Mouse (Mus musculus) thymus, adult 2 months (tissue): ENCODE data around the gene Zkscan14. TPM values are rescaled to one million over a fixed set of nuclear protein-coding genes. Genes with fewer than 3 reads are reported as not detected.

Experiments
- DNase-seq: peaks from one replicate; pipeline ENCODE4 v3.0.0; 2021
- H3K27ac ChIP-seq: fragments of 200-500 bp; 2 replicates; pipeline ENCODE4 v1.5.1; 2012; ENCODE audit warnings: low read length, control low read depth; ENCODE audit not compliant: control insufficient read depth, insufficient read depth
- H3K27me3 ChIP-seq: fragments of 200-500 bp; 2 replicates; pipeline ENCODE4 v1.6.1; 2012; ENCODE audit warnings: mild to moderate bottlenecking, low read length, moderate library complexity, mixed read lengths; ENCODE audit not compliant: control insufficient read depth, insufficient read depth
- H3K36me3 ChIP-seq: fragments of 200-500 bp; 2 replicates; pipeline ENCODE4 v1.6.1; 2012; ENCODE audit warnings: mild to moderate bottlenecking, low read length, moderate library complexity; ENCODE audit not compliant: control insufficient read depth, insufficient read depth
- H3K4me1 ChIP-seq: fragments of 200-500 bp; replicated peaks from 2 replicates; pipeline ENCODE4 v1.6.1; 2012; ENCODE audit warnings: low read length; ENCODE audit not compliant: control insufficient read depth, insufficient read depth
- H3K4me3 ChIP-seq: fragments of 200-500 bp; 2 replicates; pipeline ENCODE4 v1.5.1; 2012; ENCODE audit warnings: mild to moderate bottlenecking, low read length, control low read depth, moderate library complexity; ENCODE audit not compliant: control insufficient read depth, insufficient read depth
- CTCF ChIP-seq: fragments of 200-500 bp; IDR thresholded peaks from 2 replicates; pipeline ENCODE4 v1.5.1; 2012; ENCODE audit warnings: mild to moderate bottlenecking, control low read depth, low read length, moderate library complexity, borderline replicate concordance; ENCODE audit not compliant: control insufficient read depth, poor library complexity, insufficient read depth; ENCODE audit errors: extremely low read depth
- POLR2A ChIP-seq: fragments of 200-500 bp; IDR thresholded peaks from 2 replicates; pipeline ENCODE4 v1.6.1; 2012; ENCODE audit warnings: mild to moderate bottlenecking, low read length, control low read depth, moderate library complexity; ENCODE audit not compliant: control insufficient read depth, poor library complexity, insufficient read depth; ENCODE audit errors: extremely low read depth
- WGBS: fragments of 180-500 bp; shearing (Covaris S2); methylation state at CpG from one replicate; pipeline ENCODE4 v1.1.7; 2018; 5-methylcytosine and 5-hydroxymethylcytosine counted together
- polyA plus RNA-seq: library from polyadenylated mRNA; depleted of rRNA; stranded (reverse); fragments of >200 nt; gene quantifications from 2 replicates; pipeline ENCODE4 v1.2.3, GENCODE M21; 2012; rRNA removed

Zkscan14 gene
- polyA plus RNA-seq, 1 experiment = 7.6 TPM

- no peak for DNase-seq
- Histone ChIP-seq H3K4me1 (peaks cover 4% of the 10 kb centered on the region), H3K36me3 (peaks cover 17% of the 10 kb centered on the region), H3K27ac (no peak overlapping the region), H3K27me3 (no peaks in the 10 kb centered on the region), H3K4me3 (no peak overlapping the region)
- TF ChIP-seq POLR2A (no peak), CTCF (no peak)
- WGBS = 98% methylated on average over 14 of the region's 14 CpGs
Observed at GRCm38 (mm10) chr5:145161361-145161760, 40.3 kb downstream of the Zkscan14 start.

DNA sequence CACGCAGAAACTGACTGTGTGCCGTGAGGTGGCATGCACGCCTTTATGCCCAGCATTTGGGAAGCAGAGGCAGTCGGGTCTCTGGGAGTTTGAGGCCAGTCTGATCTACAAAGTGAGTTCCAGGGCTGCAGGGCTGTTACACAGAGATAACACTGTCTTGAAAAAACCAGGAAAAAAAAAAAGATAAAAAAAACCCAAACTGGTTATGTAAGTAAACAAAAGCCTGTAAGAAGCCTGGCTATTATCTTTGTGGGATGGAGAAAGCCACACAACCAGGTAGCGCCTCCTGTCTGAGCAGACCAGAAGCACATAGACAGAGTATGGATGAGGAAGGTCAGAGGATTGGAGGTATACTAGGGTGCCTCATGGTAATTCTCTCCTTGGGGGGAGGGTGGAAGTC is 49.0 kb downstream of the Zkscan14 start:
- DNase-seq = no peak
- WGBS = 98% methylated on average over 5 of the region's 5 CpGs
- no peak overlapping the region for H3K4me3 ChIP-seq
- no peaks in the 10 kb centered on the region for H3K27me3 ChIP-seq
- H3K36me3 ChIP-seq = peaks cover 50% of the 10 kb centered on the region
- no peak for TF ChIP-seq CTCF
- H3K4me1 ChIP-seq = no peaks in the 10 kb centered on the region
- no peak overlapping the region for H3K27ac ChIP-seq

GRCm38 (mm10) chr5:145149294-145149693 is 52.4 kb downstream of the Zkscan14 start:
- Histone ChIP-seq H3K4me3 (no peak overlapping the region), H3K27ac (no peak overlapping the region), H3K4me1 (no peaks in the 10 kb centered on the region), H3K36me3 (peaks cover 66% of the 10 kb centered on the region), H3K27me3 (no peaks in the 10 kb centered on the region)
- TF ChIP-seq CTCF = no peak
- TF ChIP-seq POLR2A = no peak
- 95% methylated on average over 6 of the region's 6 CpGs for WGBS
- DNase-seq = no peak

DNA sequence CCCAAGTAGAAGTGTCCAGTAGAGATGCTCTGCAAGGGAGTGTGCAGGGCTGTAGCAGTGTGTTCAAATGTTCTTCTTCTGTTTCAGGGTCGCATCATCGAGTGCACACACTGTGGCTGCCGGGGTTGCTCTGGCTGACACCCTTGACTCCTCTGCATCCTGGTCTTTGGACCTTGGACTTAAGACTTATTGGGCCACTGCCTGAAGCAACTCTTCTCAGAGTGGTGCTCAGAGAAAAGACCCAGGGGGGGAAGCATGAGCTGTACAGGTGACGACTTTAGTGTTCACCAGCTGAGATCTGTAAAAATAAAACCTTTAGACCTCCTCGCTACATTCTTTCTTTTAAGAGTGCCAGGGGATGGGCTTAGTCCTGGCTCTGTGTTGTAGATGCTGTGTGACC is 53.9 kb downstream of the Zkscan14 start:
- Histone ChIP-seq H3K27me3 (no peaks in the 10 kb centered on the region), H3K36me3 (peaks cover 77% of the 10 kb centered on the region), H3K27ac (no peak overlapping the region), H3K4me1 (no peaks in the 10 kb centered on the region), H3K4me3 (no peak overlapping the region)
- no peak for DNase-seq
- WGBS = 98% methylated on average over 5 of the region's 5 CpGs
- TF ChIP-seq CTCF (no peak), POLR2A (no peak)

Other genes with a start within 250 kb of the Zkscan14 start
- gene Smurf1, start 236.0 kb downstream of the Zkscan14 start, polyA plus RNA-seq = 33.6 and 34.4 TPM in 2 replicates
- gene Gm4871, start 169.1 kb downstream of the Zkscan14 start, polyA plus RNA-seq = not detected in 2 replicates
- gene 1700018F24Rik, start 158.9 kb downstream of the Zkscan14 start, polyA plus RNA-seq = not detected in 2 replicates
- 144 and 149 TPM in 2 replicates for gene Arpc1a, start 118.0 kb downstream of the Zkscan14 start, polyA plus RNA-seq
- 0.27 and 0.41 TPM in 2 replicates for gene Kpna7, start 117.8 kb downstream of the Zkscan14 start, polyA plus RNA-seq
- gene Arpc1b, start 87.7 kb downstream of the Zkscan14 start, polyA plus RNA-seq = 859 and 863 TPM in 2 replicates
- 35.6 and 36.2 TPM in 2 replicates for gene Pdap1, start 61.6 kb downstream of the Zkscan14 start, polyA plus RNA-seq
- gene Bud31, start 61.5 kb downstream of the Zkscan14 start, polyA plus RNA-seq = 73.3 and 105 TPM in 2 replicates
- gene Ptcd1, start 34.8 kb downstream of the Zkscan14 start, polyA plus RNA-seq = 14.5 and 14.9 TPM in 2 replicates
- gene Cpsf4, start 34.7 kb downstream of the Zkscan14 start, polyA plus RNA-seq = 63.5 and 66.0 TPM in 2 replicates
- 129 and 175 TPM in 2 replicates for gene Atp5j2, start 9.8 kb downstream of the Zkscan14 start, polyA plus RNA-seq
- 5.0 and 5.1 TPM in 2 replicates for gene Zkscan5, start 2.7 kb upstream of the Zkscan14 start, polyA plus RNA-seq
- gene Zfp655, start 29.8 kb upstream of the Zkscan14 start, polyA plus RNA-seq = 18.2 and 22.1 TPM in 2 replicates
- 32.4 and 34.0 TPM in 2 replicates for gene Zscan25, start 78.6 kb upstream of the Zkscan14 start, polyA plus RNA-seq
- gene Cyp3a57, start 143.4 kb upstream of the Zkscan14 start, polyA plus RNA-seq = not detected in 2 replicates